Mouse (Mus musculus): ENCODE data around the gene Gpr34. TPM values are rescaled to one million over a fixed set of nuclear protein-coding genes. Genes with fewer than 3 reads are reported as not detected.
A peak's percentile ranks its signal among the peaks of the same experiment; 100 is the strongest.

The Gpr34 gene
- total RNA-seq, 1 experiment from 2014 or later = 6.0 TPM

GRCm38 (mm10) chrX:13659201-13659890, 27.5 kb downstream of the Gpr34 start:
- ATAC-seq (replicated peaks; ENCODE audit: insufficient number of reproducible peaks, low FRiP score, low TSS enrichment, poor library complexity, severe bottlenecking) = 0 out of 2 replicates have a peak, but pooled peaks have one; percentile 19

GRCm38 (mm10) chrX:13661063-13661462, 29.2 kb downstream of the Gpr34 start, which contains the start of gene Gpr82:
Gene Gpr82 (plus strand): TSS chrX:13661363.
- no peak for ATAC-seq (replicated peaks; ENCODE audit: insufficient number of reproducible peaks, low FRiP score, low TSS enrichment, poor library complexity, severe bottlenecking)

GRCm38 (mm10) chrX:13668867-13669266, 37.0 kb downstream of the Gpr34 start:
- ATAC-seq (replicated peaks; ENCODE audit: insufficient number of reproducible peaks, low FRiP score, low TSS enrichment, poor library complexity, severe bottlenecking) = no peak

GRCm38 (mm10) chrX:13670342-13670741, 38.5 kb downstream of the Gpr34 start:
- 0 out of 2 replicates have a peak, but pooled peaks have one; percentile 5 for ATAC-seq (replicated peaks; ENCODE audit: insufficient number of reproducible peaks, low FRiP score, low TSS enrichment, poor library complexity, severe bottlenecking)

GRCm38 (mm10) chrX:13673001-13673400, 41.1 kb downstream of the Gpr34 start:
- ATAC-seq (replicated peaks; ENCODE audit: insufficient number of reproducible peaks, low FRiP score, low TSS enrichment, poor library complexity, severe bottlenecking) = no peak

GRCm38 (mm10) chrX:13681748-13682147, 49.9 kb downstream of the Gpr34 start:
- no peak for ATAC-seq (replicated peaks; ENCODE audit: insufficient number of reproducible peaks, low FRiP score, low TSS enrichment, poor library complexity, severe bottlenecking)

GRCm38 (mm10) chrX:13686589-13686988, 54.7 kb downstream of the Gpr34 start:
- no peak for ATAC-seq (replicated peaks; ENCODE audit: insufficient number of reproducible peaks, low FRiP score, low TSS enrichment, poor library complexity, severe bottlenecking)

- ATAC-seq (replicated peaks; ENCODE audit: insufficient number of reproducible peaks, low FRiP score, low TSS enrichment, poor library complexity, severe bottlenecking) = no peak
Measured at GRCm38 (mm10) chrX:13688356-13688755, 56.5 kb downstream of the Gpr34 start.

Other genes starting within 250 kb of the Gpr34 start
- gene Nyx, start 166.0 kb upstream of the Gpr34 start, total RNA-seq (2017) = 0.67 to 1.6 TPM (median 0.75 TPM) in 3 replicates
- gene Gpr82, start 29.3 kb downstream of the Gpr34 start, total RNA-seq (2017) = 0.32 to 0.76 TPM (median 0.58 TPM) in 3 replicates
- gene Cask, start 219.3 kb downstream of the Gpr34 start, total RNA-seq (2017) = 24.5 to 34.4 TPM (median 28.4 TPM) in 3 replicates

Measured in monocyte, adult 5-6 weeks (primary cell).